Mouse (Mus musculus): ENCODE measurements around the gene Tle3. TPM values are rescaled to one million over a fixed set of nuclear protein-coding genes. Genes with fewer than 3 reads are reported as not detected.

Tle3 gene
- total RNA-seq, 1 experiment from 2014 or later, result 119 TPM

- ATAC-seq (replicated peaks; ENCODE audit: insufficient number of reproducible peaks, low FRiP score, low TSS enrichment, poor library complexity, severe bottlenecking), result no peak
Measured at GRCm38 (mm10) chr9:61388214-61388613, 16.0 kb downstream of the Tle3 start.

DNA sequence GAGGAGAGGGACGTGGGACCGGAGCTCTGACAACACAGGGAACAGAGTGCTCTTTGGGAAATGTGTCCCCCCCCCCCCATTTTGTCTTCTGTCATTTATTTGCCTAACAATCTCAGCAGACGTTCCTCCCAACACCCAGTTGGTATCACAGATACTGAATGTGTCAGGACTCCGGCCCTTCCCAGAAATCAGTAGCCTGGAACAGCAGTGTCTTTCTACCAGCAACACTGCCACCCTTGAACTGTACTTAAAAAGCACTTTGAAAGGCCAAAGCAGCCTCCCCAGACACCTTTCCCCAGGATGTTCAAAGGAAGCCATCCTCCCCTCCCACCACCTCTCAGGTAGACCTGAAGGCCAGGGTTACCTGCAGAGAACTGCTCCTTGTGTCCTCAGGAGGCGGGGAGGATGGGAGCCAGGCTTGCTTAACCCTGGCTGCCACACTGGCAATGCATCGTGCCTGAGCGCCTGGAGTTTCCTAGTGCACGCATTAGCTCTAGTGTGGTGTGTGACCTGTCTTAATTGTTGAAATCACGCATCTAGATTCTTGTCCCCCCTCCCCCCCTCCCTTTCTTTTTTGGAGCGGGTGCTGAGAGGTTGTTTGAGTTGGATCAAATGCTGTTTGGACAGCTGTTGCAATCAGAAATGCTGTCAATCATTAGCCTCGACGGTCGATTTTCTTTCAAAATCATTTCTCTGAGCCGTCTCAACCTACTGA lies 16.7 kb downstream of the Tle3 start:
- ATAC-seq (replicated peaks; ENCODE audit: insufficient number of reproducible peaks, low FRiP score, low TSS enrichment, poor library complexity, severe bottlenecking), result no peak

GRCm38 (mm10) chr9:61389404-61389701 lies 17.2 kb downstream of the Tle3 start:
- ATAC-seq (replicated peaks; ENCODE audit: insufficient number of reproducible peaks, low FRiP score, low TSS enrichment, poor library complexity, severe bottlenecking), result no peak; the same call in 1 of the 2 replicates

DNA sequence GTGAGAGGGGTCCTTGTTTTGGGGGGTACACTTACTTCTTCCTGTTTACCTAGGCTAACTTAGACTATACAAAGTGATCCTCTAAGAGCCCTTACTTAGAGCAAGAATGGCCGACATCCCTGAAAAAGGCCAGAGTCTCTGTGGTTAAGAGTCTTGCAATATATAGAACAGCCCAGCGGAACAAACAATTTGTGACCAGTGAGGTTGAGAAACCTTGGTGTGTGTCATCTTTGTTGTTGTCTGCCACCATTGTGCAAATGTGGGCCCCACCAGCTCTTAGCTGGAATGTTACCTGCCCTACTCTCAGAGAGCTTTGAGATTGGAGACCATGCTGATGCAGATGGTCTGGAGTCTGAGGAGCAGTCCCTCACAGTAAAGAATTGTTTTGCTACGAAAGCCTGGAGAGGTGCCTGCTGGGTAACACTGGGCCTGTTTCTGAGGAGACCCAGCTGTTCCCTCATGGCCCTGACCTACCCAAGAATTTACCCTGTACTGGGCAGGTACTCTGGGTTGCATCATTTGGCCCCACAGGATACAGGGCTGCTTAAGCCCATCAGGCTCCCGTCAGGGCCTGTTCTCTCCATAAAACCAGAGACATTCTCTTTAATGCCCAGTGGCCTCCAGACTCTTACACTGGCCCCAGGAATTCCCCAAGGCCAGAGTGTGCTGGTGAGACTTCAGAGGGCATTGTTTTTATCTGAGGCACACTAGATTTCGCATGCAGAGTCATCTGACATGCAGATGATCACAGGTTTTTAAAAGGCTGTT lies 19.6 kb downstream of the Tle3 start:
- ATAC-seq (replicated peaks; ENCODE audit: insufficient number of reproducible peaks, low FRiP score, low TSS enrichment, poor library complexity, severe bottlenecking), result peak; percentile 57

DNA sequence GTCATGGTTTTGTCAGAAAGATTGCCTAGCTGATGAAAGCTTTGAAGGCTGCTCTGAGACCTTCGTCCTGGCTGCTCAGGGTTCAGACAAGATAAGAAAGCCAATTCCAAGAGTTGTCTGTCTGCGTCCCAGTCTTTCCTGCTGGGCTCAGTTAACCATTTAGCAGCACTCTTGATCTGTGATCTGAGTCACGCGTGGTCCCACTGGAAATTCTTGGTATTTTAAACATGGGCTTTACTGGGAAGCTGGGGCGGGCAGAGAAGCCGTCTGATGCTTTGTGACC lies 20.1 kb downstream of the Tle3 start:
- ATAC-seq (replicated peaks; ENCODE audit: insufficient number of reproducible peaks, low FRiP score, low TSS enrichment, poor library complexity, severe bottlenecking), result no peak

DNA sequence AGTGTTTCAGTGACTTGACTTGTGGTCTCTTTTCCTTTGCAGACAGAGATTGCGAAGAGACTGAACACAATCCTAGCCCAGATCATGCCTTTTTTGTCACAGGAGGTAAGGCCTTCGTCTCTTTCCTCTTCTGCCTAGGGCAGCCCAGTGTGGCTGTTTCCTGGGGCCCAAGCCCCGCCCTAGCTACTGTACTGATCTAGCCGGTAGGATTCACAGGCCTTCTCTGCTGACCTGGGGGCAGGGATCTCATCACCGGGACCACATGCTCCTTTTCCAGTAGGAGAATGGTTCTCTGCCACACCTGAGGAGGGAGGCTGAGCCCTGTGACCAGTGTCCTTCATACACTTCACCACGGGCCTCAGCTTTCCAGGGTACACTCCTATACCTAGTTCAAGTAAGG lies 21.0 kb downstream of the Tle3 start:
- no peak for ATAC-seq (replicated peaks; ENCODE audit: insufficient number of reproducible peaks, low FRiP score, low TSS enrichment, poor library complexity, severe bottlenecking)

DNA sequence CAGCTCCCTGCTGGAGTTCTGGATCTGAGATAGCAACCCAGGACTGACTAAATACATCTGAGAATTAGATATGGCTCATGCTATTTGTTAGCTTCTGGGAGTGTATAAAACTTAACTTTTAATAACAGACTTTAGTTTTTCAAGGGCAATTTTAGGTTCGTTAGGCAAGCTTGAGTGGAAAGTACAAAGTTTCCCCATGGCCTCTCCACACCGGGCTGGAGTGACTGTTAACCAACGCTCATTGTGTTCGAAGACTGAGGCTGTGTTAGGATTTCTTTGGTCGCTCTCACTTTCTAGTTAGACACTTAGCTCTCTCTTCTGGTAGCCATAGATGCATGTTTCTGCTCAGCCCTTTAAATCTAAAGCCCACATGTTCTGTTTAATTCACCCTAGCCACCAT lies 21.7 kb downstream of the Tle3 start:
- no peak for ATAC-seq (replicated peaks; ENCODE audit: insufficient number of reproducible peaks, low FRiP score, low TSS enrichment, poor library complexity, severe bottlenecking)

GRCm38 (mm10) chr9:61395071-61395470 lies 22.9 kb downstream of the Tle3 start:
- ATAC-seq (replicated peaks; ENCODE audit: insufficient number of reproducible peaks, low FRiP score, low TSS enrichment, poor library complexity, severe bottlenecking), result no peak

DNA sequence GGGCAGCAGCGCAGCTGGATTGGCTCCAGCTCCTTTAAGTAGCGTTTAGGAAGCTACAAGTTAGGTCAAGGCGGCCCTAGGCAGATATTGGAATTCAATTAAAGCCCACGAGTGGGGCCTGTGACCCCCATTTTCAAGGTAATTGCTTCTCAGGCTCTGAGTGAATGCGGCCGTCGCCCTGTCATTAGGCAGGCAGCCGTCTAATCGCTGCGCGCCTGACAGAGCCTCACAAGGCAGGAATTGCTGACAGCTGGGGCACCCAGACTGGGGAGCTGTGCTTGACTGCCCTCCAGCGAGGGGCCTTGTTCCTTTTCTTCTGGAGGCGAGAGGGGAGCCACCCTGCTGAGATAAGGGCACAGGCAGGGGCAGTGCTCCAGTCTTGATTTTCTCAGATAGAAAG lies 24.3 kb downstream of the Tle3 start:
- ATAC-seq (replicated peaks; ENCODE audit: insufficient number of reproducible peaks, low FRiP score, low TSS enrichment, poor library complexity, severe bottlenecking), result no peak

GRCm38 (mm10) chr9:61397130-61397529 lies 25.0 kb downstream of the Tle3 start:
- no peak for ATAC-seq (replicated peaks; ENCODE audit: insufficient number of reproducible peaks, low FRiP score, low TSS enrichment, poor library complexity, severe bottlenecking)

DNA sequence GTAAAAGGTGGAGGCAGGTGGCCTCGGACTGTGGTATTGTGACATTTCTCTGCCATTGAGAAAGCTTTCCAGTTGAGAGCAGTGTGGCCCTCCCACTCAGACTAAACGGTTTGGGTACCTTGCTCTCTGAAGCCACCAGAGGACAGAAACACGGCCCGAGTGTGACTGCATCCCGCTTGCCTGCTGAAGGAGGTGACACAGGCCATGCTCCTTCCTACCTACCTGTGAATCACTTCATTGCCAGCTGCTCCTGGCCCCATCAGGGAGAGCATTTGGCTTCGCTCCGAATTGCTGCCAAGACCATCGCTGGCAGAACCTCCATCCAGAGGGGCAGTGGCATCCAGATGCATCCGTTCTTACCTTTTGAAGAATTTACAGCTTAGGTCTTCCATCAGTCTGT lies 26.0 kb downstream of the Tle3 start:
- no peak for ATAC-seq (replicated peaks; ENCODE audit: insufficient number of reproducible peaks, low FRiP score, low TSS enrichment, poor library complexity, severe bottlenecking)

- ATAC-seq (replicated peaks; ENCODE audit: insufficient number of reproducible peaks, low FRiP score, low TSS enrichment, poor library complexity, severe bottlenecking), result no peak
Measured at GRCm38 (mm10) chr9:61400132-61400531, 28.0 kb downstream of the Tle3 start.

DNA sequence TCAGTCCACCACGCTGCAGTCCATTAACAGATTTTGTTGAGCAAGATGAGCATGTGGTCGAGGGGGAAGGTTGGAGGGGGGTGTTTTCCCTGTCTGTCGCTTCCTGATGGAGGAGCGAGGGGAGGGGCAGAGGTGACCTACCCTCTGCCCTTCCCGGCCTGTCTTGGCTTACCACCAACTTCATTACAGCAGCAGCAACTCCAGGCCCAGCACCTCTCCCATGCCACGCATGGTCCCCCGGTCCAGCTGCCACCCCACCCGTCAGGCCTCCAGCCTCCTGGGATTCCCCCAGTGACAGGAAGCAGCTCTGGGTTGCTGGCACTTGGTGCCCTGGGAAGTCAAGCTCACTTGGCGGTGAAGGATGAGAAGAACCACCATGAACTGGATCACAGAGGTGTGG lies 29.5 kb downstream of the Tle3 start:
- ATAC-seq (replicated peaks; ENCODE audit: insufficient number of reproducible peaks, low FRiP score, low TSS enrichment, poor library complexity, severe bottlenecking), result no peak

GRCm38 (mm10) chr9:61402268-61402667 lies 30.1 kb downstream of the Tle3 start:
- no peak for ATAC-seq (replicated peaks; ENCODE audit: insufficient number of reproducible peaks, low FRiP score, low TSS enrichment, poor library complexity, severe bottlenecking)

DNA sequence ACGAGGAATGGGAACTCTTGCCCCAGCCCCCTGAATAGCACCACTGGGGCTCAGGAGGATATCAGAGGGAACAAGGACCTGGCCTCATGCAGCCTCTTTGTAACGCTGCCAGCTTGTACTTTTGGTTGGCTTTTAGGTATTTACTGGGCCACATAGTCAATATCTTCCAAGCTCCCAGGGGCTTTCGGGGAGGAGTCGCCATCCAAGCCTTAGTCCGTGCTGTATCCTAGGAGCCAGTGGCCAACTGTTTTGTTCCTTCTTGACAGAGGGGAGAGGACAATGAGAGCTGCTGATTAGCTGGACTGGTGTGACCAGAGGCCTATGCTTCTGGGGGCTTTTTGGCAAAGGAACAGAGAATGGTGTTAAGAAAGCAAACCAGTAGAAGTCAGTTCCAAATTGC lies 30.6 kb downstream of the Tle3 start:
- no peak for ATAC-seq (replicated peaks; ENCODE audit: insufficient number of reproducible peaks, low FRiP score, low TSS enrichment, poor library complexity, severe bottlenecking)

GRCm38 (mm10) chr9:61403866-61404614 lies 31.9 kb downstream of the Tle3 start:
- ATAC-seq (replicated peaks; ENCODE audit: insufficient number of reproducible peaks, low FRiP score, low TSS enrichment, poor library complexity, severe bottlenecking), result no peak

DNA sequence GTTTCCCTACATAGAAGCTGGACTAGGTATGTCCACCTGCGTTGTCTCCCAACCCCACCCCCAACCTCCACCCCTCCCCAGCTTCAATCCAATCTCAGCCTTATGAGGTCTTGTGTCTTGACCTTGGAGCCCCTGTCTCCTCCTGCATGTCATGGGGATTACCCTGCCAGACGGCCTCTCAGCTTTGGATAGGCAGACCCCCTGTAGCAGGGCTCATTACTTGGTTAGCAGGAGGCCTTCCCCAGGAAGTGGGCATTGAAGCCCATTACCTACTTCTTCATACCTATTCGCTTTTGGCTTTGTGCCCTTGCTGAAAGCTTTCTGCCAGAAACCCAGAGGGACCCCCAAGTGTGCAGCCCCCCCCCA lies 32.4 kb downstream of the Tle3 start:
- ATAC-seq (replicated peaks; ENCODE audit: insufficient number of reproducible peaks, low FRiP score, low TSS enrichment, poor library complexity, severe bottlenecking), result no peak

DNA sequence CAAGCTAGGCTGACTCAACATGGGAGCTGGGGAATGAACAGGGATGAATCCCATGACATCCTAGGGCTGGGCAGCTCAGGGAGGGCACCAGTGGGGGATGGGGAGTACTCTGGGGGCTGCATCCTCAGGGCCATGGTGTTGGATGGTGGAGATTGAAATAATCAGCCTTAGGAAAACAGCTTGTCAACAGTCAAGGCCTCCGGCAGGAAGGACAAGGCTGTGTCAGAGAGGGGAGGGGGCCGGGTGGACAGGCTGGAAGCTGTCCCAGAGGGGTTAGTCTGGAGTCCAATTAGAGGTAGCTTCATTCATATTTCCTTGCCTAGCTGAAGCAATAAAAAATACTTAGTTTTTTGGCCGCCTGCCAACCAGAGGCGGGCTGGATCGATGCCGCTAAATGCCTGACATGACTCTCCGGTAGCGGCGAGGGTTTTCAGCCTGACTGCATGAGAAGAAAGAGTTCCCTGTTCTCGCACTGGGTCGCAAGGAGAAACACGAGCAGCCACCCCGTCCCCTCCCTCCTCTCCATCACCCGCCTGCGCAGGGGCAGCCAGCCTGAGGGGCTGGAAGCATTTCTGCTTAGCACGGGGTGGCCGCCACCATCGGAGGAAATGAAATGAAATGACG lies 32.9 kb downstream of the Tle3 start:
- ATAC-seq (replicated peaks; ENCODE audit: insufficient number of reproducible peaks, low FRiP score, low TSS enrichment, poor library complexity, severe bottlenecking), result no peak

DNA sequence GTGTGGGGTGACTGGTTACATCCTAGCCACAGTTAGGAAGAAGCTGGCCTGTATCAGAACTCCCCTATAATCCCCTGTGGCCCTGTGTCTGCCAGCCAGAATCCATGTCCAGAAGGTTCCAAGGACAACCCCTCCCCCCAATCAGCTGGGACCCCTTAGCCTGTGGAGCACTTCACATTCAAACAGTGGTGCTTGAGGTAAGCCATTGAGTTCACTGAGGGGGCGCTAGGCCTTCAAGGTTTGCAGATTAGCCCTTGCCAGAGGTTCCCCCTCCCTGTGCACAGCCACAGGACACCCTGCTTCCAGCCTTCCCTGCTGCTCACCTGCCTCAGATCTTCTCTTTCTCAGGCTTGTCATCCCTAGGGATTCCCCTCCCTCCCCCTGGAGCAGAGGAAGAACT lies 34.2 kb downstream of the Tle3 start:
- no peak for ATAC-seq (replicated peaks; ENCODE audit: insufficient number of reproducible peaks, low FRiP score, low TSS enrichment, poor library complexity, severe bottlenecking)

DNA sequence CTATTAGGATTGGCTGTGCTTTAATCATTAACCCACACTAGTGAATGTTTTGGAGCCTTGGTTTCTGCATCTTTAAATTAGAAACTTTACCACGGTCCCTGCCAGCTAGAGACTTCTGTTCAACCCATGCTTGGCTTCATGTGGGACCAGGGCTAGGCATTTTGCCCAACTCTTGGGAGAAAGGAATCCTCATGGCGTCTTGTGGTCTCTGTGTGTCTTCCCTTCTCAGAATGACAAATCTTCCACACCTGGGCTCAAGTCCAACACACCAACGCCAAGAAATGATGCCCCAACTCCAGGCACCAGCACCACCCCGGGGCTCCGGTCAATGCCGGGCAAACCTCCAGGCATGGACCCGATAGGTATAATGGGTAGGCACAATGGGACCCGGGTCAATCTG lies 36.9 kb downstream of the Tle3 start:
- no peak for ATAC-seq (replicated peaks; ENCODE audit: insufficient number of reproducible peaks, low FRiP score, low TSS enrichment, poor library complexity, severe bottlenecking)
